Mouse (Mus musculus) intestine, embryonic 14.5 days (tissue): Measurements from ENCODE around the gene Wnt9b. TPM values are rescaled to one million over a fixed set of nuclear protein-coding genes. Genes with fewer than 3 reads are reported as not detected.

ENCODE experiments used
- ATAC-seq: fragments of 200-750 bp; cut with Nextera tagmentation; replicated peaks from 2 replicates; pipeline ENCODE4 v1.8.0; 2017; ENCODE audit warnings: low read depth, moderate number of reproducible peaks, moderate TSS enrichment, moderate library complexity; ENCODE audit not compliant: low FRiP score, low TSS enrichment
- DNase-seq: peaks from one replicate; pipeline ENCODE4 v3.0.0-alpha.2; 2018; ENCODE audit warnings: low spot score
- H3K27ac ChIP-seq: fragments of 300-500 bp; sonication (generic); 2 replicates; pipeline ENCODE4 v1.5.1; 2014; ENCODE audit warnings: low read depth, mild to moderate bottlenecking, control low read depth
- H3K27me3 ChIP-seq: fragments of 300-500 bp; sonication (generic); replicated peaks from 2 replicates; pipeline ENCODE4 v1.6.1; 2014; ENCODE audit warnings: low read length, control low read depth; ENCODE audit not compliant: control insufficient read depth, insufficient read depth
- H3K36me3 ChIP-seq: fragments of 300-500 bp; sonication (generic); 2 replicates; pipeline ENCODE4 v1.6.1; 2014; ENCODE audit warnings: low read length, control low read depth; ENCODE audit not compliant: control insufficient read depth, insufficient read depth
- H3K4me1 ChIP-seq: fragments of 300-500 bp; sonication (generic); replicated peaks from 2 replicates; pipeline ENCODE4 v1.6.1; 2014; ENCODE audit warnings: low read length, control low read depth, mixed read lengths; ENCODE audit not compliant: control insufficient read depth, insufficient read depth
- H3K4me2 ChIP-seq: fragments of 300-500 bp; sonication (generic); 2 replicates; pipeline ENCODE4 v1.6.1; 2014; ENCODE audit warnings: low read length
- H3K4me3 ChIP-seq: fragments of 300-500 bp; sonication (generic); 2 replicates; pipeline ENCODE4 v1.5.1; 2014; ENCODE audit warnings: low read depth, low read length, control low read depth, mixed read lengths
- H3K9ac ChIP-seq: fragments of 300-500 bp; sonication (generic); 2 replicates; pipeline ENCODE4 v1.6.1; 2014; ENCODE audit warnings: mild to moderate bottlenecking, low read length
- H3K9me3 ChIP-seq: fragments of 300-500 bp; sonication (generic); 2 replicates; pipeline ENCODE4 v1.6.1; 2016; ENCODE audit warnings: low read length, control low read depth; ENCODE audit not compliant: control insufficient read depth
- WGBS: fragments of 180-500 bp; shearing (Covaris S2); extraction: QIAGEN DNeasy Blood & Tissue Kit; methylation state at CpG from one replicate; pipeline ENCODE4 v1.1.7; 2014; 5-methylcytosine and 5-hydroxymethylcytosine counted together
- polyA plus RNA-seq: library from polyadenylated mRNA; unstranded; fragments of >200 nt; fragmentation: Nextera tagmentation; extraction: Ambion mirVana; gene quantifications from 2 replicates; pipeline ENCODE4 v1.2.1, GENCODE M21; 2014

Gene Wnt9b
- polyA plus RNA-seq, 1 experiment from 2014 or later, result not detected

DNA sequence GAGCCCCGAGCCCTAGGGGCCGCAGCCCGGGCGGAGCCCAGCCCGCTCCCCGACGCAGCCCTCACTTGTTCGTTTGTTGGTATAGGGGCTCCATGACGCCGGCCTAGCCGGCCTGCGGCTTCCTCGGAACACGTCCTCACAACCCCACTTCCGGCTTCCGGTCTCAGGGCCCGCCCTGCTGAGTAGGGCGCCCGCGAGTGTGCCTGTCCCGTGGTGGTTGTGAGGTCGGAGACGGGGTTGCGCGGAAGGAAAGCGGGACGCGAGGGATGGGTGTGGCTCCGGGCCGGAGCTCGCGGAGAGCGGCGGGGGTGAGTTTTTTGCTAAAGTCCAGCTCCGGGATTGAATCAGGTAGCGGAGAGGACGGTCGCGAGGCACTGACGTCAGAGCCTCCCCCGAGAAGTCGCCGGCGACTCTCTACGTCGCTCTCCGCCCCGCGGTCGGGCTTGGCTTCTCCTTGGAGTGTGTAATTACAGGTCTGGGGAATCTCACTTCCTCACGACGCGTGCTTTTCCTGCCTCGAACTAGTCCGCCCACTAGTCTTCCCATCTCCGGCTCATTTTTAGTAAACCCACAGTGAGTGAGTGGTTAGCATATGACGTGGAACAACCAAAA is 52.0 kb downstream of the Wnt9b start, which contains the start of gene Gosr2:
Gosr2 (minus strand) TSS at position 334 of the 612 bp plus-strand sequence.
- peak; percentile 96 for ATAC-seq
- WGBS, result under 1% methylated on average over 57 of the region's 57 CpGs
- no peaks in the 10 kb centered on the region for H3K36me3 ChIP-seq

DNA sequence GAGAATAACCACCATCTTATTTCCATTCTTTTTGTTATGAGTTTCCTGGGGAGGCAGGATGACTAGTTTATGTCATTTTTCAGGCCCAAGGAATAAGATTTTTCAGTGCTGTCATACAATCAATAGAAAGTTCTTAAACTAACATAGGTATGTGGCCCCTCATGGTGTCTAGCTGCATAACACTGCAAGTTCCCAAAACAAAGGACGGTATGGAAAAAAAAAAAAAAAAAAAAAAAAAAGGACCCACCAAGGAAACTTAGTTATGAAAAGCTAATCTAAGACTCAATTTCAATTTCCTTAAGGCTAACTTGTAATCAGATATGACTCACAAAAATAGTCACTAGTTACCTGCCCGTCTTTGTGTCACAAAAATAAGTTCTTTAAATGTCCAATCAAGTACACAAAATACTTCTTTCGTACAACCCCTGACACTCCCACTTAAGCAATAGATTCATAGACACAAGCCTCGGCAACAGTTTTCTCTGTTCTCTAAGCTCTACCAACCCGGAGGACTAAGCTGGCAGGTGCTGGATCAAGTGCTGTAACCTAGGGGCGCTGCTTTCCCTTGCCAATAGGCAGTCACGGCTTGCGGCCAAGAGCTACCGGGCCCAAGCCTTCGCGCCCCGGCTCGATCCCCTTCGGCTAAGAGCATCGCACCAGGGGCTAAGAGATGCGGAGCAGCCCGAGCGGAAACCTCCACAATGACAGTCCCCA is 52.6 kb downstream of the Wnt9b start:
- no peak for ATAC-seq
- H3K4me1 ChIP-seq, result 0 out of 2 replicates have a peak, but pooled peaks cover 6% of the 10 kb centered on the region
- H3K27me3 ChIP-seq, result no peaks in the 10 kb centered on the region
- no peaks in the 10 kb centered on the region for H3K36me3 ChIP-seq
- WGBS, result under 1% methylated on average over 18 of the region's 18 CpGs
- peak overlapping the region; percentile 97 for H3K27ac ChIP-seq
- no peaks in the 10 kb centered on the region for H3K9me3 ChIP-seq
- H3K9ac ChIP-seq, result peak overlapping the region; percentile 93
- H3K4me3 ChIP-seq, result peak overlapping the region; percentile 99
- H3K4me2 ChIP-seq, result peak overlapping the region; percentile 52
- no peak for DNase-seq

More for the DNA sequence above, 52.0 kb downstream of the Wnt9b start, which contains the start of gene Gosr2:
- Histone ChIP-seq H3K4me2 (peak within 1 kb of the TSS; percentile 52), H3K4me1 (0 out of 2 replicates have a peak, but pooled peaks cover 6% of the 10 kb centered on the region), H3K9ac (peak within 1 kb of the TSS; percentile 93), H3K4me3 (peak within 1 kb of the TSS; percentile 99), H3K27me3 (no peaks in the 10 kb centered on the region), H3K27ac (peak within 1 kb of the TSS; percentile 97), H3K9me3 (no peaks in the 10 kb centered on the region)
- DNase-seq, result peak; percentile 99

GRCm38 (mm10) chr11:103693241-103693640 is 56.4 kb downstream of the Wnt9b start:
- Histone ChIP-seq H3K4me2 (no peak overlapping the region), H3K4me3 (no peak overlapping the region), H3K27me3 (no peaks in the 10 kb centered on the region), H3K9ac (no peak overlapping the region), H3K36me3 (peaks cover 8% of the 10 kb centered on the region; the same call in 1 of the 2 replicates), H3K27ac (no peak overlapping the region), H3K4me1 (0 out of 2 replicates have a peak, but pooled peaks cover 4% of the 10 kb centered on the region), H3K9me3 (no peaks in the 10 kb centered on the region)
- WGBS, result 85% methylated on average over 1 of the region's 1 CpGs
- DNase-seq (no peak), ATAC-seq (no peak)

DNA sequence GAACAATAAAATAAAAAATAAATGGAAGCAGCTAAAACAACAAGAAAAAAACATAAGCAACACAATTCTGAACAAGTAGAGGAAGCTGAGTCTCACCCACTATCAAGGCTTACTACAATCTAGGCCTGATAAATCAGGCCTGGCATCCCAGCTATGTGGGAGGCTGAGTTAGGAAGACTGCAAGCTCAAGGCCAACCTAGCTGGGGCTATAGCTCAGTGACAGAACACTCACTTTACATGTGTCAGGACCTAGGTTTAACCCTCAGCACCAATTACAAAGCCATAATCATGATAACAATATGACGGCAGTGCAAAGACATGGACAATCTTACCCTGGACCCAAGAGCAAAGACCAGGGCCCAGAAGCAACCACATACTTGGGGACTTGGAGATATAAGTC is 58.6 kb downstream of the Wnt9b start:
- Histone ChIP-seq H3K9me3 (no peaks in the 10 kb centered on the region), H3K36me3 (peaks cover 28% of the 10 kb centered on the region), H3K4me1 (no peaks in the 10 kb centered on the region), H3K4me3 (no peak overlapping the region), H3K27me3 (no peaks in the 10 kb centered on the region), H3K4me2 (no peak overlapping the region), H3K9ac (no peak overlapping the region), H3K27ac (no peak overlapping the region)
- ATAC-seq (no peak), DNase-seq (no peak)
- 85% methylated on average over 1 of the region's 1 CpGs for WGBS

DNA sequence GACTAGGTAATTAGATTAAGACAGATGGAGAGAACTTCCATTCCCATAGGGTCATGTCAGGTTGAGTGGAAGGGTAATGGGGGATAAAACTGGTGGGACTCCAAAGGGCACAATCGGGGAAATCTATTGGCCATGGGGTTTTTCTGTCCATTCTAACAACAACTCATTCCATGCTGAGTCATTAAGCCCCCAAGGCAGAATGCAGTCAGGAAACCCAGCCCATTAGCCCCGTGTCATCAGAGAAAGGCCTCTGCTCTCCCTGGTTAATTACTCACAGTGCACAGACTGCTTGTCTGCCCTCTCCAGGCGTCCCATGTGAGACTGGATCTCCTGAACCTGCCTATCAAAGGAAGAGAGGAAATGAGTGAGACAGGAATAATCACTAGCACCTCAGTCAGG is 60.6 kb downstream of the Wnt9b start:
- Histone ChIP-seq H3K4me1 (no peaks in the 10 kb centered on the region), H3K9ac (no peak overlapping the region), H3K36me3 (peaks cover 46% of the 10 kb centered on the region), H3K4me3 (no peak overlapping the region), H3K9me3 (no peaks in the 10 kb centered on the region), H3K4me2 (no peak overlapping the region), H3K27ac (no peak overlapping the region), H3K27me3 (no peaks in the 10 kb centered on the region)
- WGBS, result 41% methylated on average over 3 of the region's 3 CpGs
- DNase-seq (no peak), ATAC-seq (no peak)

DNA sequence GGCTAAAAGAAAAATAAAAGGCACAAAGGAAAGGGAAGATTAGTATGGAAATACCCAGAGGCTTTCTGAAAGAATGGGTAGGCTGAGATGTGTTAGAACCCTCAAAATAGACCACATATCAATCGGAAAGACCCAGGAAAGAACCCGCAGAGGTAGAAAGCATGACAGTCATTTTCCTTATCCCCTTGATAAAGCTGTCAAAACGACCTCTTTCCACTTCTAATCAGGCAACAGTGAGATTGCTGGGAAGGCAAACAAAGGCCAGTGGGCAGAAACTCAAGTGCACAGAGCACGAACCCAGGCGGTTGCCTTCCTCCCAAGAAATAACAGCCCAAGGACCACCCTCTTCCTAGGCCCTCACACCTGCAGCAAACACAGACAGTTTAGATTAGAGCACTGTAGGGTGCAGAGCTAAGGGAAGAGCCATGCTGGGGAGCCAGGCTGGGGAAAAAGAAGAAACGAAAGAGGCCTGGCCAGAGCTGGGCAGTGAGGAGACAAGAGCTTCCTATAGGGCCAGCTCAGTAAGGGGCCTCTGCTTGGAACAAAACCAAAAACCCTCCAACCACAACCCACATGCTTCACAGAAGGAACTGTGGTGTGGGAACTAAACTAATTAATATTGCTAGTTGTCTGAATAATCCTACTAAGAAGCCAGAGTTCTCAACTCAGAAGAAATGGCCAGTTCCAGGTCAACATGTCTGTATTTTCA is 61.2 kb downstream of the Wnt9b start:
- no peak overlapping the region for H3K4me3 ChIP-seq
- 68% methylated on average over 6 of the region's 6 CpGs for WGBS
- H3K9ac ChIP-seq, result no peak overlapping the region
- no peak overlapping the region for H3K4me2 ChIP-seq
- no peaks in the 10 kb centered on the region for H3K4me1 ChIP-seq
- DNase-seq, result no peak
- peaks cover 51% of the 10 kb centered on the region for H3K36me3 ChIP-seq
- no peaks in the 10 kb centered on the region for H3K27me3 ChIP-seq
- no peak overlapping the region for H3K27ac ChIP-seq
- H3K9me3 ChIP-seq, result no peaks in the 10 kb centered on the region
- no peak for ATAC-seq

- Histone ChIP-seq H3K9ac (no peak overlapping the region), H3K9me3 (no peaks in the 10 kb centered on the region), H3K36me3 (peaks cover 67% of the 10 kb centered on the region), H3K4me3 (no peak overlapping the region), H3K27me3 (no peaks in the 10 kb centered on the region), H3K4me2 (no peak overlapping the region), H3K4me1 (no peaks in the 10 kb centered on the region), H3K27ac (no peak overlapping the region)
- ATAC-seq, result no peak
- WGBS, result 85% methylated on average over 6 of the region's 6 CpGs
- DNase-seq, result no peak
Observed at GRCm38 (mm10) chr11:103686706-103687105, 62.9 kb downstream of the Wnt9b start.

- Histone ChIP-seq H3K9ac (no peak overlapping the region), H3K4me2 (no peak overlapping the region), H3K27me3 (no peaks in the 10 kb centered on the region), H3K36me3 (peaks cover 81% of the 10 kb centered on the region), H3K9me3 (no peaks in the 10 kb centered on the region), H3K4me3 (no peak overlapping the region), H3K27ac (no peak overlapping the region), H3K4me1 (no peaks in the 10 kb centered on the region)
- WGBS, result 89% methylated on average over 7 of the region's 7 CpGs
- no peak for ATAC-seq
- DNase-seq, result no peak
Observed at GRCm38 (mm10) chr11:103685261-103685736, 64.3 kb downstream of the Wnt9b start.
